Mouse (Mus musculus): Measurements from ENCODE around the gene Cnot9.
"Not testable (repeated sequence)": the region's sequence is repeated elsewhere in the genome, so short reads cannot be mapped to it uniquely, and the experiment has no call there.

The Cnot9 gene

GRCm38 (mm10) chr1:74505721-74506464 is at the start of gene Cnot9:
Gene Cnot9, plus strand, starts transcription at chr1:74506058.
- DNase-seq (ENCODE audit: low read depth, low spot score): peak; percentile 99

- peak; percentile 58 for DNase-seq (ENCODE audit: low read depth, low spot score)
Observed at GRCm38 (mm10) chr1:74460273-74460672, 45.6 kb upstream of the Cnot9 start.

GRCm38 (mm10) chr1:74485792-74486191 is 20.1 kb upstream of the Cnot9 start:
- no peak for DNase-seq (ENCODE audit: low read depth, low spot score)

GRCm38 (mm10) chr1:74501106-74501505 is 4.8 kb upstream of the Cnot9 start:
- no peak for DNase-seq (ENCODE audit: low read depth, low spot score)

- DNase-seq (ENCODE audit: low read depth, low spot score): no peak
Observed at GRCm38 (mm10) chr1:74505393-74505720, 501 bp upstream of the Cnot9 start.

- peak; percentile 94 for DNase-seq (ENCODE audit: low read depth, low spot score)
Observed at GRCm38 (mm10) chr1:74506471-74506881, 618 bp downstream of the Cnot9 start.

GRCm38 (mm10) chr1:74507780-74508179 is 1.9 kb downstream of the Cnot9 start:
- peak; percentile 59 for DNase-seq (ENCODE audit: low read depth, low spot score)

- DNase-seq (ENCODE audit: low read depth, low spot score): no peak
Observed at GRCm38 (mm10) chr1:74511306-74511705, 5.4 kb downstream of the Cnot9 start.

- not testable (repeated sequence) for DNase-seq (ENCODE audit: low read depth, low spot score)
Observed at GRCm38 (mm10) chr1:74512999-74513398, 7.1 kb downstream of the Cnot9 start.

DNA sequence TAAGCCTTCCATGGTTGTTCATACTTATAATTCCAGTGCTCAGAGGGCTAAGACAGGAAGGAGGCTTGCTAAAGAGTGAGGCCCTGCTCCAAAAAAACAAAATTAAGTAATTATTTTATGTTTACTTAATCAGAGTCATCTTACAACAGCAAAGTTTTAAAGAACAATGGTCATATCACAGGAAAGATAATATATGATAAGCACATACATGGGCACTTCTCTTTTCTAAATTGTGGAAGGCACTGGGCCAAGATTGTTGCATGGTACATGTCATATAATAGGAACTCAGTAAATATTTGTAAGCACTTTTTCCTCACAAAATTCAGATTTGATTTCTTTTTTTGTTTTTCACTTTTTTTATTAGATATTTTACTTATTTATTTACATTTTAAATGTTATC is 14.0 kb downstream of the Cnot9 start:
- no peak for DNase-seq (ENCODE audit: low read depth, low spot score)

DNA sequence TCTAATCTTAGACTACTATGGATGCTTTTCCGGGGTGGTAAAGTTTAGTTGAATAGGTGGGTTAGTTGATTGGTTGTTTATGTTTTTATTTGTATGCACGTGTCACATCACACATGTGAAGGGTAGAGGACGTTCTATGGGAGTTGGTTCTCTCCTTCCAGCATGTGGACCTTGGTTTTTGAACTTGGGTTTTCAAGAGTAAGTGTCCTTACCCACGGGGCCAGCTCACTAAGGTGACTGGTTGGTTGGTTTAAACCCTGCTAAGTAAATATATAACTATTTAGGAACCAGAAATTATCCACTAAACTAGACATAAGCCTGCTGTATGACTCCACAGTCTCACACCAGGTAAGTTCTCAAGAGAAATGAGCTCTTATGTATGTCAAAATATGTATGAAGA is 18.9 kb downstream of the Cnot9 start:
- no peak for DNase-seq (ENCODE audit: low read depth, low spot score)

DNA sequence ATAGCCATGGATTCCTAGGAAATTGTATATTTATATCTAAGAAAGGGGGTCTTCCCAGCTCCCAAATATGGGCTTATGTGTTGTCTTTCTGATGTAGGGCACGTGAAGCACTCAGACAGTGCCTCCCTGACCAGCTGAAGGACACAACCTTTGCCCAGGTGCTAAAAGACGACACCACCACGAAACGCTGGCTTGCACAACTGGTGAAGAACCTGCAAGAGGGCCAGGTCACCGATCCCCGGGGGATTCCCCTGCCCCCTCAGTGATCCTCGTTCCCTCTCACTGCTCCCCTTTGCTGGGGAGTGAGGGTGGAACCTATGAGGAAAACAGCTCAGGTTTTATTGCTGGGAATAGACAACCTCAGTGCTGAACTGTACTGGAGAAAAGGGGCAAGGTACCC is 22.7 kb downstream of the Cnot9 start:
- no peak for DNase-seq (ENCODE audit: low read depth, low spot score)

- DNase-seq (ENCODE audit: low read depth, low spot score): no peak
Observed at GRCm38 (mm10) chr1:74538650-74539049, 32.8 kb downstream of the Cnot9 start.

DNA sequence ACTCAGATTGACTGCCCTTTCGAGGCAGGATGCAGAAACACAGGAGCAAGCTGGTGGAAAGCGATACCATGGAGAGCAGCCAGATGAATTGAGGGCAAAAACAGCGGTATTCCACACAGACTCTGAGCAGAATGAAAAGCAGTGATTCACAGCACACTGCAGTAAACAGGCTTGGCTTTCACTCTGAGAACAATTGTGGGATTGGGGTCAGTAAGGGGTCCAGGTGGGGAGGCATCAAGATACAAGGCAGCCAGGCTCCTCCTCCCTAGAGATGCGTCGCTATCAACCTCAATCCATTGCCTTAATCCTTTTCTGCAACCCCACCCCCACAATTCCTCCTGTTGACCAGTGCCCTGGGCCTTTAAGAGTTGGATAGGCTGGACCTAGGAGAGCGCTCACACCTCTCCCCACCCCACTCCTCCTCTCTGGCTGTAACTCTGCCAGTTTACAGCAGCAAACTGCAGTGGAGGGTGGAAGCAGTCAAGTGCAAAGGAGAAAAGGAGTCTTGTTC is 36.6 kb downstream of the Cnot9 start, which contains the start of gene Plcd4:
Gene Plcd4 (plus strand): TSS at position 438 of the 511 bp plus-strand sequence.
- DNase-seq (ENCODE audit: low read depth, low spot score): peak; percentile 30

DNA sequence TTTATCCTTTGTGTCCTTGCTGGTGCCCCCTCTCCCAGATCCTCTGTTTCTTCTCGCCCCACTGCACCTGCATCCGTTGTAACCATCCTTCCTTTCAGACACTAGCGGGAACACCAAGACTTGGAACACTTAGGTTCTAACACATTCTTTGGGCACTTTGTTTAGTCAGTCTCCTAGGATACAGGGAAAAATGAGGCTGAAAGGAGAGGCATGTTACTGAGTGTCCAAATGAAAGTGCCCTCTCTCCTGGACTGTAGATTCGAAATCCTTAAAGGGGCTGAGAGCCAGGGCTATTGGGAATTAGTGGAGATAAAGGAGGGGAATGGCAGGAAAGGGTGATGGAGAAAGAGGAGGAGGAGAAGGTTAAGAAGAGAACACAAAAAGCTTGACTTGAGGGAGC is 38.3 kb downstream of the Cnot9 start, which contains the start of gene Usp37:
Gene Usp37 (minus strand): TSS at position 101 of the 400 bp plus-strand sequence.
- DNase-seq (ENCODE audit: low read depth, low spot score): no peak

- DNase-seq (ENCODE audit: low read depth, low spot score): no peak
Observed at GRCm38 (mm10) chr1:74559061-74559460, 53.2 kb downstream of the Cnot9 start.

DNA sequence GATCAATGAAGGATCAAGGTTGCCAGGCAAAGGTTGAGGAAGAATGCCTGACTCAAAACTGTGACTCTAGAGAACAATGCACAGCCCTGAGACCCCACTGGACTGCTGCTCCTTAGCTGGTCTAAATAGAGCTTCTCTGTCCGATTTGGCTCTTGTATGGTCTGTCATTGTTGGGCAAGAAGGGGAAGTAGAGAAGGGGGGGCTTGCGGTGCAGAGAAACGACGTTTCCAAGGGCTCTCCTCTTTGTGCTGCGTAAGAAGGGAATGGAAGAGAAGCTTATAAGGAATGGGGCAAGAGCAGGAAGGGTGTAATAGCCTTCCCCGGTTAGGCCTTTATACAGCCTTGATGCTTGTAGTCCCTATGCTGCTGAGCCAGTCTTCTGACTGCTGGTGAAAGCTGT is 60.0 kb downstream of the Cnot9 start:
- DNase-seq (ENCODE audit: low read depth, low spot score): no peak

- DNase-seq (ENCODE audit: low read depth, low spot score): no peak
Observed at GRCm38 (mm10) chr1:74569739-74570719, 64.2 kb downstream of the Cnot9 start.
